Mouse (Mus musculus) hindbrain, embryonic 16.5 days (tissue): ENCODE results near the gene Ccrl2. TPM values are rescaled to one million over a fixed set of nuclear protein-coding genes. Genes with fewer than 3 reads are reported as not detected.

Experiments
- ATAC-seq: fragments of 200-750 bp; cut with Nextera tagmentation; 2 replicates; pipeline ENCODE4 v1.8.0; 2017; ENCODE audit warnings: moderate TSS enrichment, moderate library complexity
- H3K27ac ChIP-seq: fragments of 300-500 bp; sonication (generic); 2 replicates; pipeline ENCODE4 v1.5.1; 2014; ENCODE audit warnings: low read depth, mild to moderate bottlenecking, control low read depth, low read length, moderate library complexity
- H3K27me3 ChIP-seq: fragments of 300-500 bp; sonication (generic); replicated peaks from 2 replicates; pipeline ENCODE4 v1.6.1; 2014; ENCODE audit warnings: low read length; ENCODE audit not compliant: control insufficient read depth, insufficient read depth
- H3K36me3 ChIP-seq: fragments of 300-500 bp; sonication (generic); 2 replicates; pipeline ENCODE4 v1.6.1; 2014; ENCODE audit warnings: mild to moderate bottlenecking, low read length, moderate library complexity, mixed read lengths; ENCODE audit not compliant: control insufficient read depth, insufficient read depth
- H3K4me1 ChIP-seq: fragments of 300-500 bp; sonication (generic); 2 replicates; pipeline ENCODE4 v1.6.1; 2014; ENCODE audit warnings: low read depth, low read length; ENCODE audit not compliant: control insufficient read depth, insufficient read depth
- H3K4me2 ChIP-seq: fragments of 300-500 bp; sonication (generic); 2 replicates; pipeline ENCODE4 v1.6.1; 2014; ENCODE audit warnings: mild to moderate bottlenecking, low read length, control low read depth, moderate library complexity
- H3K4me3 ChIP-seq: fragments of 300-500 bp; sonication (generic); 2 replicates; pipeline ENCODE4 v1.5.1; 2014; ENCODE audit warnings: mild to moderate bottlenecking, low read length, control low read depth, moderate library complexity
- H3K9ac ChIP-seq: fragments of 300-500 bp; sonication (generic); 2 replicates; pipeline ENCODE4 v1.6.1; 2014; ENCODE audit warnings: low read depth, mild to moderate bottlenecking, control low read depth, low read length, moderate library complexity
- H3K9me3 ChIP-seq: fragments of 300-500 bp; sonication (generic); 2 replicates; pipeline ENCODE4 v1.6.1; 2014; ENCODE audit warnings: mild to moderate bottlenecking, low read length, moderate library complexity; ENCODE audit not compliant: control insufficient read depth
- WGBS: fragments of 180-500 bp; shearing (Covaris S2); extraction: QIAGEN DNeasy Blood & Tissue Kit; methylation state at CpG from one replicate; pipeline ENCODE4 v1.1.7; 2014; 5-methylcytosine and 5-hydroxymethylcytosine counted together
- polyA plus RNA-seq: library from polyadenylated mRNA; unstranded; fragments of >200 nt; fragmentation: Nextera tagmentation; extraction: Ambion mirVana; gene quantifications from 2 replicates; pipeline ENCODE4 v1.2.1, GENCODE M21; 2015

The Ccrl2 gene
- polyA plus RNA-seq, 1 experiment from 2014 or later: 0.86 TPM

- Histone ChIP-seq H3K27ac (no peak overlapping the region), H3K27me3 (no peaks in the 10 kb centered on the region), H3K4me2 (no peak overlapping the region), H3K4me1 (no peaks in the 10 kb centered on the region), H3K4me3 (no peak overlapping the region), H3K9ac (no peak overlapping the region), H3K9me3 (no peaks in the 10 kb centered on the region), H3K36me3 (no peaks in the 10 kb centered on the region)
- WGBS: 68% methylated on average over 3 of the region's 3 CpGs
- no peak for ATAC-seq
Measured at GRCm38 (mm10) chr9:111012041-111012440, 45.3 kb downstream of the Ccrl2 start.

- no peak overlapping the region for H3K4me3 ChIP-seq
- H3K4me1 ChIP-seq: no peaks in the 10 kb centered on the region
- no peak for ATAC-seq
- H3K36me3 ChIP-seq: no peaks in the 10 kb centered on the region
- no peak overlapping the region for H3K9ac ChIP-seq
- no peak overlapping the region for H3K27ac ChIP-seq
- H3K9me3 ChIP-seq: no peaks in the 10 kb centered on the region
- H3K27me3 ChIP-seq: no peaks in the 10 kb centered on the region
- 83% methylated on average over 9 of the region's 9 CpGs for whole genome bisulfite sequencing
- no peak overlapping the region for H3K4me2 ChIP-seq
Measured at GRCm38 (mm10) chr9:111011550-111011949, 45.8 kb downstream of the Ccrl2 start.

- H3K27ac ChIP-seq: no peak overlapping the region
- WGBS: 78% methylated on average over 3 of the region's 3 CpGs
- H3K9ac ChIP-seq: no peak overlapping the region
- no peak overlapping the region for H3K4me2 ChIP-seq
- H3K4me1 ChIP-seq: no peaks in the 10 kb centered on the region
- H3K27me3 ChIP-seq: no peaks in the 10 kb centered on the region
- H3K9me3 ChIP-seq: no peaks in the 10 kb centered on the region
- no peak for ATAC-seq
- no peaks in the 10 kb centered on the region for H3K36me3 ChIP-seq
- H3K4me3 ChIP-seq: no peak overlapping the region
Measured at GRCm38 (mm10) chr9:111009763-111010162, 47.6 kb downstream of the Ccrl2 start.

GRCm38 (mm10) chr9:111006544-111006943 is 50.8 kb downstream of the Ccrl2 start:
- no peak for ATAC-seq
- H3K27ac ChIP-seq: no peak overlapping the region
- no peak overlapping the region for H3K9ac ChIP-seq
- 97% methylated on average over 2 of the region's 2 CpGs for WGBS
- H3K27me3 ChIP-seq: no peaks in the 10 kb centered on the region
- H3K9me3 ChIP-seq: no peaks in the 10 kb centered on the region
- H3K36me3 ChIP-seq: no peaks in the 10 kb centered on the region
- no peak overlapping the region for H3K4me3 ChIP-seq
- H3K4me2 ChIP-seq: no peak overlapping the region
- no peaks in the 10 kb centered on the region for H3K4me1 ChIP-seq

Other genes starting within 250 kb of the Ccrl2 start
- not detected in 2 replicates for gene Prss44, start 243.5 kb downstream of the Ccrl2 start, polyA plus RNA-seq
- gene Prss43, start 230.8 kb downstream of the Ccrl2 start, polyA plus RNA-seq: 0.06 TPM in 1 of 2 replicates, not detected in the other
- gene Prss45, start 222.9 kb downstream of the Ccrl2 start, polyA plus RNA-seq: 0.12 and 0.29 TPM in 2 replicates
- gene Prss46, start 213.0 kb downstream of the Ccrl2 start, polyA plus RNA-seq: not detected in 2 replicates
- gene Prss50, start 199.6 kb downstream of the Ccrl2 start, polyA plus RNA-seq: 0.49 and 0.71 TPM in 2 replicates
- 2.1 and 2.7 TPM in 2 replicates for gene Als2cl, start 177.6 kb downstream of the Ccrl2 start, polyA plus RNA-seq
- gene Tmie, start 177.4 kb downstream of the Ccrl2 start, polyA plus RNA-seq: 5.2 and 6.2 TPM in 2 replicates
- gene Fam240a, start 140.7 kb downstream of the Ccrl2 start, polyA plus RNA-seq: not detected in 2 replicates
- 0.20 and 0.28 TPM in 2 replicates for gene Tdgf1, start 111.4 kb downstream of the Ccrl2 start, polyA plus RNA-seq
- gene Lrrc2, start 106.0 kb downstream of the Ccrl2 start, polyA plus RNA-seq: 1.1 and 1.2 TPM in 2 replicates
- not detected in 2 replicates for gene Rtp3, start 66.9 kb downstream of the Ccrl2 start, polyA plus RNA-seq
- 1.0 and 1.3 TPM in 2 replicates for gene Ltf, start 38.2 kb downstream of the Ccrl2 start, polyA plus RNA-seq
- gene Lrrfip2, start 60.1 kb upstream of the Ccrl2 start, polyA plus RNA-seq: 46.5 and 47.1 TPM in 2 replicates
- gene Mlh1, start 214.3 kb upstream of the Ccrl2 start, polyA plus RNA-seq: 25.5 and 29.2 TPM in 2 replicates
- 46.2 and 60.4 TPM in 2 replicates for gene Epm2aip1, start 214.4 kb upstream of the Ccrl2 start, polyA plus RNA-seq